Mouse (Mus musculus) left cerebral cortex, postnatal 25 days (tissue): ENCODE data around the gene Ap2a1. TPM values are rescaled to one million over a fixed set of nuclear protein-coding genes. Genes with fewer than 3 reads are reported as not detected.
"Not testable (repeated sequence)": the region's sequence is repeated elsewhere in the genome, so short reads cannot be mapped to it uniquely, and the experiment has no call there.

Experiments
- DNase-seq, 2 experiments: peaks; one replicate each; pipeline ENCODE4 v3.0.0; 2022; ENCODE audit warnings: low spot score in 2 of 2, mixed read lengths in 1 of 2
- intact Hi-C: fragments of 180-260 bp; cut with DNase I; formaldehyde crosslinking; loops from one replicate; pipeline ENCODE4 v1.15.1; 2025
- total RNA-seq, 2 experiments: library from RNA; stranded (reverse); gene quantifications; 2 replicates each; pipeline ENCODE4 v1.2.3; 2021

Ap2a1 gene
- total RNA-seq, 2 experiments from 2014 or later, result 325 to 334 TPM

DNA sequence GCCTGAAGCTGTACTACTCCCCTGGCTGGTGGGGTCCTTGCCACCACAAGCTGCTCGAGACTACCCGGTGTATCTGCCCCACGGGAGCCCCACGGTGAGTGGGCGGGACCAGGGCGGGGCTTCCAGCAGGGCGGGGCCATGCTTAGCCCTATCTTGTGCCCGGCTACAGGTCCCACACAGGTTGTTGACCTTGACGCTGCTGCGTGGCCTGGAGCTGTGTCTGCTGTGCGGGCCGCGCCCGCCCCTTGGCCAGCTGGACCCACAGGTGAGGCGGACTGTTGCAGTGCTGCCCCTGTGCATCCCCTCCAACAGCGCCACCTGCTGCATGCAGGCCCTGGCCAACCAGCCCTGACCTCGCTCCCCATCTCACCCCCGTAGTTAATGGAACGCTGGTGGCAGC is 30.7 kb downstream of the Ap2a1 start:
- intact Hi-C loops, result no loop called here

DNA sequence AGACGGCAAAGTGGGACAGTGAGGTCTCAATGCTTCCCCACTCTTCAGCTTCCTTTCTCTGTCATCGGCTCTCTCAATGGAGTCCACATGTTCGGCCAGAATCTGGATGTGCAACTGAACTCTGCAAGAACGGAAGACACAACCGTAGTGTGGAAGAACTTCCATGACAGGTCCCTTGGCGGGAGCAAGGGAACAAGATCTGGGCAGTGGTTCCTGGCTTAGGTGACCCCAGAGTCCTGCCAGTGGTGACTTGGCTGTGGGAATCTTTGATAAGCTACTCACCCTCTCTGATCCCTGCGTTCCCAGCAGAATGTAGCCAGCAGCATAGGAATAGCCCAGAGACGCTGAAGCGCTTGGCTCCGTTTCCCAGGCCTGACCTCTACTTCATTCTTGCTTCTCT is 32.8 kb downstream of the Ap2a1 start:
- intact Hi-C loops, result no loop called here
- DNase-seq, result no peak

More for the DNA sequence above, 30.7 kb downstream of the Ap2a1 start:
- DNase-seq, result no peak

DNA sequence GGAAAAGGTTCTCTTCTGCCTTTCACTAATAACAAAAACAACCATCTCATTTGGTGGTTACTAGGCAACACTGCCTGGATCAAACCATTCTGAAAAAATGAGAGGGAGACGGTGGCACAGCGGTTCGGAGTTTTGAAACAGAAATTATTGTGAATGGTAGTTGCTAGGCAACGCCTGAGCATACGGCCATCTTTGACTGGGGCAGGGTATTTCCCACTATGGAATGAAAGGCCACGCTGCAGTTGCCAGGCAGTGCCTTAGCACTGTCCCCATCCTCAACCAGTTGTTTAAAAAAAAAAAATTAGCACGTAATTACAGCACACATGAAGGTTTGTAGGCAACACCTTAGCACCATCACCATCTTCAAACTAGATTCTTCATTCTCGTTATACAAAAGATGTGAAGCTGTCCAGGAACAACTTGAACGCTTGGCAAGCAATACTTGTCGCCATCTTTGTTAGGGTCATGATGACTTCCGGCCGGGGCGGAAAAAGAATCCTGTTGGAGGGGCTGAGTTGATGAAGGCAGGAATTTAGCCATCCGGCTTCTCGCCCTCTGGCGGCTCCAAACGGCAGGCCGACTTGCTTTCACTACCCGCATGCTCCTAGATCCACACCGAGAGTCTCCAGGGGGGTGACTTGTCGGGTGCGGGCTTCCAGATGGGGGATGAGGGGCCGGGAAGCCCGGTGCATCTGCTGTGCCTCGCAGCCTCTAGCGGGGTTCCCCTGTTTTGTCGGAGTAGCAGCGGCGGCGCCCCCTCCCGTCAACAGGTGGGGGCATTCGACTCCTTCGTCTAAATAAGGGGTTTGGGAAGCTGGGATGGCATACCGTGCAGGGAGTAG is 33.5 kb downstream of the Ap2a1 start, which contains the start of gene Fuz:
Gene Fuz, plus strand, starts transcription at position 487 of the 842 bp plus-strand sequence.
- intact Hi-C loops, result loop anchor here (1.0 kb wide), 1 partner anchor 27 kb away; the partner anchor contains the start of gene Ptov1

DNA sequence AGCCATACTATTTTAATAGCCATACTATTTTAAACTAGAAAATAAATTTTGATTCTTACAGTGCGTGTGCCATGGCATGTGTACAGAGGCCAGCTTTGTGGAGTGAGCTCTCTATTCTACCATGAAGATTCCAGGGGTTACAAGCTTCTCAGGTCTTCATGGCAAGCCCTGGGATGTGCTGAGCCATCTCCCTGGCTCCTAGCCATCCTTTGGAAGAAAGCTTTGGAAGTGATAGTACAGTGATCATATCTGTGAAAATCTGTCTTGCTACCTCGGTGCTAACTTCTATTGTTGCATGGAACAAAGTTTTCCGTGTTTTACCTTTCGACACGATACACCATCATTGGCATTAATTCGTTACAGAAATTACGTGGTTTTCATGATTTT is 34.1 kb downstream of the Ap2a1 start:
- intact Hi-C loops, result loop anchor here (1.0 kb wide), 1 partner anchor 26 kb away; the partner anchor contains the start of gene Ptov1
- DNase-seq, result no peak

More for the DNA sequence above, 33.5 kb downstream of the Ap2a1 start, which contains the start of gene Fuz:
- DNase-seq, result peak; percentile 91 to 97

DNA sequence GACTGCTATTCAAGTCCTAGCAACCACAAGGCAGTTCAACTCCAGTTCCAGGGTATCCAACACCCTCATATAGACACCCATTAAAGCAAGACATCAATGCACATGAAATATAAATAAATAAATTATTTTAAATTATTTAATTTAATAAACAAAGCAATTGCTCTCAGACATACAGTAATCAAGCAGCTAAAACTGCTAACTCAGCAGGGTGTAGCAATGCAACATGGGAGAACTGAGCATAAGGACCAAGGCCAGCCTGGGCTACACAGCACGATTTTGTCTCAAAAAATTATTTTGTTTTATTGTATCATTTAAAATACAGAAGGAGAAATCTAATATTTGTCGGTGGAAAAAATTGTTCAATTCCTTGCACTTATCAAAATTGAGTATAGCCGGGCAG is 35.1 kb downstream of the Ap2a1 start:
- intact Hi-C loops, result no loop called here
- DNase-seq, result no peak

DNA sequence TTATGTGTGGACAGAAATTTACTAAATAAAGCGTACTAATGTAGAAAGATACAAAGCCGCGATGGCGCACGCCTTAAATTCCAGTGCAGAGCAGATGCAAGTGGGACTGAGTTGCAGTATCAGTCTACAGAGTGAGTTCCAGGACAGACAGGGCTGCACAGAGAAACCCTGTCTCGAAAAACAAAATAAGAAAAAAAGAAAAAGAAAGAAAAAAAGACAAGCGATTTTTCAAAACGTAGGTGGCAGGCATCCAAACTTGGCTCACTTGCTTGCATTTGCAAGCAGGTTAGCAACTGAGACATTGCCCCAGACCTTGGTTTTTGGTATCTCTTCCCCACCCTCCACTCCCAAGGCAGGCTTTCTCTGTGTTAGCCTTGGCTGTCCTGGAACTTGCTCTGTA is 36.1 kb downstream of the Ap2a1 start:
- intact Hi-C loops, result no loop called here
- peak in 1 of 2 experiments; percentile 52 for DNase-seq

DNA sequence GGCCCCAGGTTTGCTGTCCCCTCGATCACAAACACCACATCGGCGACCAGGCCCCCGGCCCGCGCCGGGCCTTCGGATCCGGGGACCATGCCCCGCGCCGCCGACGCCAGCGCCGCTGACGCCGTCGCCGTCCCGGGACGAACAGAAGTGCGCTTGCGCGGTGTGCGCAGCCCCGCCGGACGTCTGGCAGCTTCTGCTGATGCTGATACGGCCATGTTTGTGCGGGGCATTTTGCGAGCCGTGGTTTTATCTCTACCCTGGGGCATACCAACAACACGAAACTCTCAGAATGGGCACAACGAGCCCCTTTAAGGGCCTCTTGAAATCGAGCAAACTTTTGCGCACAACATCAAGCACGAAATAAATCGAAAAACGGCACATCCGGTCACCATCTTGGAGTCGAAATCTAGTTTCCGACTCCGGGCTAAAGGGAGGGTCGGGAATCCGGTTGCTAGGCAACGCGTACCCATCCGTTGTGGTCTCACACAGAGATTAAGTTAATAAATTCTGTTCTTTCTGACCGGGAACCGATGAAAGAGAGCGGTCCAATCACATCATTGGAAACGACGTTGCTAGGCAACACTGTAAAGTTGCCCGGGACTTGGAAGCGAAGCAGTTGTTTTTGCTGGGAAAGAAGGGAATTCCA is 36.9 kb downstream of the Ap2a1 start, which contains the start of gene Med25:
Gene Med25, minus strand, starts transcription at position 437 of the 646 bp plus-strand sequence.
- intact Hi-C loops, result loop anchor here (1.0 kb wide), 1 partner anchor 22 kb away; no protein-coding TSS in a partner anchor

DNA sequence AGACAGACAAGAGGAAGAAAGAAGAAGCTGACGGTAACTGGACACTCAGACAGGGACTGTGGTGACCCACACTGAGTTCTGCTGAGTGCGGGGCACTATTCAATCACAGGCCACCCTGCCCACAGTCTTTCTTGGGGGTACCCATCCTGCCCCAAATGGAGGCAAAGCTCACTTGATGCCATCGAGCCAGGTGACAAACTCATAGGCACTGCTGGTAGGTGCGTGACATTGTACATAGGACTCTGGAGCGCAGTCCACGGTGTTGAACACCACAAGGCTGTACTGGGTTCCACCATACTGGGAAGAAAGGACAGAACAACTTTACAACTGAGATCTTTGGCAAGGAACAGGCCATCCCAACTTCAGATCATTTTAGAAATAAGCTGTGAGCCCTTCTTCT is 37.7 kb downstream of the Ap2a1 start:
- intact Hi-C loops, result loop anchor here (1.0 kb wide), 1 partner anchor 21 kb away; no protein-coding TSS in a partner anchor

More for the DNA sequence above, 36.9 kb downstream of the Ap2a1 start, which contains the start of gene Med25:
- peak; percentile 97 to 98 for DNase-seq

DNA sequence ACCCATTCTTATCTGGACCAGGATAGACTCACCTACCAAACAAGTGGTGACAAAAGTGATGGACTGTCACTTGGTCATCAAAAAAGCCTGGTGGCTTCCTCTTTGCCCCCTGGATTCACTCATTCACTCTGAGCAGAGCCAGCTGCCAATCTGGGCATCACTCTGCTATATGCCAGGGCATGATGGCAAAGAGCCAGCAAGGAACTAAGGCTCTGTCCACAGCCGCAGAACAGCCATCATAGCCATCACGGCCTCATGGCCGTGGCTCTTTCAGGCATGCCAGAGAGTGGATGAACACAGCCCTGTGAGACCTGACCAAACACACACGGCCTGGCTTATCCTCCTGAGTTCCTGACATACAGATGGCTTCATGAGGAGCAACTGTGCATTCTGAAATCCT is 38.6 kb downstream of the Ap2a1 start:
- no peak for DNase-seq
- intact Hi-C loops, result loop anchor here (1.0 kb wide), 1 partner anchor 41 kb away; the partner anchor contains the start of gene Tbc1d17

More for the DNA sequence above, 37.7 kb downstream of the Ap2a1 start:
- DNase-seq, result no peak

DNA sequence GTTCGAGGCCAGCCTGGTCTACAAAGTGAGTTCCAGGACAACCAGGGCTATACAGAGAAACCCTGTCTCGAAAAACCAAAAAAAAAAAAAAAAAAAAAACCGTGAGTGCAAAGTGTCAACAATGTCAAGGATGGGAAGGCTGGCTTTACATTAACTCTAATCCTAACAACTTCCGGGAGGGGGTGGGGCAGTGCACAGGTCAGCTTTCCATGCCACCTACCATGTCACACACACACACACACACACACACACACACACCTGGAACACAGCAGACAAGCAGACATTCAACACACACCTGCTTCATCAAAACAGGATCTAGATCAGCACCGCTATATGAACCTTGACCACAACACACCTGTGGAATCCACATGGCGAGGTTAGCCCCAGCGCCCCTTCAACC is 39.1 kb downstream of the Ap2a1 start:
- no peak for DNase-seq
- intact Hi-C loops, result loop anchor here (1.0 kb wide), 1 partner anchor 41 kb away; the partner anchor contains the start of gene Tbc1d17

DNA sequence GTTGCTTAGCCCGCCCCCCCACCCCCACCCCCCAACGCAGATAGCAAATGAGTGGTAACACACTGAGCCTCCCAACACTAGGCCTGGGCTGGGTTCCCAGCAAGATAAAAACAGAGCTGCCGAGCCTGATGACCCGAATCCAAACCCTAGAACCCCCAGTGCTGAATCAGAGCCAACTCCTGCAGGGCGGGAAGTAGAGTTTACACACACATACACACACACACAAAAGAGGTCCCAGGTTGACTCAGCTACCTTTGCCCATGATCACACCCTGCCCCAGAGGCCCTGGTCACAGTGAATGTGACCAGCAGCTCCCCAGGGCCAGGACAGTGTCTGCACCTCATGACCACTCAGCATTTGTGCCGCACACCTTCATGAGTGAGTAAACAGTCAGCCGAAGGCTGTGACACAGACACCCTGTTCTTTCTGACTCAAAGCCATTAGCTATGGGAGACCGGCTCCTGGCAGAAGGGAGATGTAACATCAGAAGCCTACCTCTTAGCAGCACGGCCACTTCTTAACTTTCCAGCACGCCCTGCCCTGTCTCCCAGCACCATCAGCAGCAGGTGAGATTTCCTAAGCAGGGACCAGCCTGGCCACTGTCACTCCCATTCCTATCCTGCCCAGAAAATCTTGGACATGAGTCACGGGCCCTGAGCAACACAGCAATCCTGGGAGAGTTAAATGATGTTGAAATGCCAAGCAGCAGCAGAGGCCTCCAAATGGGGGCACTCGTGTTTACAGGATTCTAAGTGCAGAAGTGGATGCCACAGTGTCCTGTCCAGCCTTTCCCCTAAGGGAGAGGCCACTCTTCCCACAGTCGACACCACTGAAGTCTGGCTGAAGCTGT is 40.8 kb downstream of the Ap2a1 start:
- DNase-seq, result no peak
- intact Hi-C loops, result no loop called here

DNA sequence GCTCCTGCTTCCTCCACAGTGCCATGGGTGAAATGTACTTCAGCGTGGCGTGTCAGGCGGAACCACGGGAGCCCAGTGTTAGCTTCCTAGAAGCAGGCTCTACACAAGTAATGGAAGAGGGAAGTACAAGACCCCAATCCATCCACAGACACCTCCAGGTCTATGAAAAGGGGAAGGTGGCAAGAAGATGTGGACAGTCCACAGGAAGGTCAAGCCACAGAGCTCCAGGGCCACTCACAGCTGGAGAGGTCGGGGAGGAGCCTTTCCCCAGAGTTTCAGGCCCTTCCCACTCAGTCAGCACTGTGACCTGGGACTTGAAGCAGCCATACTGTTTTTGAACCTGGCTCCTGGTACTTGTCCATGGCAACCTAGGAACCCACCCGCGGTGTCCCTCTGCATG is 42.3 kb downstream of the Ap2a1 start:
- DNase-seq, result no peak
- intact Hi-C loops, result no loop called here

DNA sequence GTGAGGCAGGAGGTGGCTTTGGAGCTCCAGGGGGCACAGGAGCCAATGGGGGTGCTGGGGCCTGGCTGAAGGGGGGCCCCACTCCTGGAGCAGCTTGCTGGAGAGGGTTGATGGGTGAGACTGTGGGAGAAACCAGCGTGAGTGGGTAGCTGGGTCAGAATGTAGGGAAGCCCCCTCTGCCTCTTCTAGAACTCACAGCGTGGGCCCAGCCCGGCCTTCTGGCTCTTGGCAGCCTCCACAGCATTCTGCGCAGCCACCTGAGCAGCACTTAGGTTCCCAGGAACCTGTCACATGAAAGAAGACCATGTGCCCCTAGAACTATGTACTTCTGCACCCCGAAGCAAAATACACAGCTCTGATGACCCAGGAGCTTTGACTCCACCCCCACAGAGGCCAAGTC is 44.7 kb downstream of the Ap2a1 start:
- no peak for DNase-seq
- intact Hi-C loops, result no loop called here

DNA sequence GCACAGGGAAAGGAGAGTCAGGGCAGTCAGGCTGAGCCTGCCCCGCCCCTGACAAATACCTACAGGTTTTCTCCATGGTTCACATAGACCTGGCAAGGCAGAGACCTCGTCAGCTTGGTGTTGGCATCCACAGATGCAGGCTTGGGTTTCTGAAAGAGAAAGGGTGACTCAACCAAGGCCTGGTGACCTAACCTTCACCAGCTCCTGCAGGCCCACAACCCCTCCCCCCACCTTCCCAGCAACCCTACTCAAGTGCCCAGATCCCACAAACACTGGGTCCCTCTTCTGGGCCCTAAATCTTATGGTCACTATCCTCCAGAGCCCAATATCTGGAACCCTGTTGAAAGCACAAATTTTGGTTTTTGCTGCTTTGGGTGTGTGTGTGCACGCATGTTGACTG is 46.3 kb downstream of the Ap2a1 start:
- DNase-seq, result no peak
- intact Hi-C loops, result no loop called here

DNA sequence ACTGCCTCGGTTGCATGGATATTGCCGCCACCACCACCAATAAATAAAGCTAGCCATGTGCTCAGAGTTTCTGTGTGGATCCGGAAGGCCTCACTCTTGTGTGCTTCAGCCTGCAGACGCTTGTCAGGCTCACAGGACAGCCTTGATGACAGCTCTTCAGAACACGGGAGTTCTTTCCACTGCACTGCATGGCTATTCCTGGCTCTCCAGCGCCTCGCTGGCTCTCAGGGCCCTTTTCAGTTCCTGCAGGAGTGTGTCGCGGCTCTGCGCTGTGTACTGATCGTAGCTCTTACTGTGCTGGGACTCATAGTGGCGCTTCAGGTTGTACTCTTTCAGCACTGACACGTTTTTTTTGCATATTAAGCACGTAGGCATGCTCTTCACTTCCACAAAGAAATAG is 51.5 kb downstream of the Ap2a1 start:
- intact Hi-C loops, result no loop called here
- no peak for DNase-seq

DNA sequence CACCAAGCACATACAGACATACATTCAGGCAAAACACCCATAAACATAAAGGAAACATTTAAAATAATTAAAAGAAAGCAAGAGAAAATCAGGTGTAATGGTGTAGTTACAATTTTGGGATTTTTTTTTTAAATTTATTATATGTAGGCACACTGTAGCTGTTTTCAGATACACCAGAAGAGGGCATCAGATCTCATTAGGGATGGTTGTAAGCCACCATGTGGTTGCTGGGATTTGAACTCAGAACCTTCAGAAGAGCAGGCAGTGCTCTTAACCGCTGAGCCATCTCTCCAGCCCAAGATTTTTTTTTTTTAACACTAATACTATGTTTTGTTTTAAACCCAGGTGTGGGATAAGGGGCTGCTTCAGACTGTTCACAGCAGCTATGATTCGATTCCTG is 57.5 kb downstream of the Ap2a1 start:
- DNase-seq, intact Hi-C loops: not testable (repeated sequence)

DNA sequence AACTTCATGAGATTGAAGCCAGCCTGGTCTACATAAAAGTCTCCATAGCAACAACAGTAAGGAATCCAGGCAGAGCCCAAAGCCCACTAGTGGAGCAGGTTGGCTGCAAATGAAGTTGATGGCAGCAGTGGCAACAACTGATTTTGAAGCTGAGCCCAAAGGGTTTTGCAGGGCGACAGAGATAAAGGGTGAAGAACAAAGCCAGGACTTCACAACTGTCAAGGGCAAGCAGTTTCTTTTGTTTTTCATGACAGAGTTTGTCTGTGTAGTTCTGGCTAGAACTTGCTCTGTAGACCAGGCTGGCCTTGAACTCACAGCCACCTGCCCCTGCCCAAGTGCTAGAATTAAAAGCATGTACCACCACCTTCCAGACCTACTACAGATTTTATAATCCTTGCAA is 58.1 kb downstream of the Ap2a1 start:
- intact Hi-C loops, result no loop called here
- no peak for DNase-seq

DNA sequence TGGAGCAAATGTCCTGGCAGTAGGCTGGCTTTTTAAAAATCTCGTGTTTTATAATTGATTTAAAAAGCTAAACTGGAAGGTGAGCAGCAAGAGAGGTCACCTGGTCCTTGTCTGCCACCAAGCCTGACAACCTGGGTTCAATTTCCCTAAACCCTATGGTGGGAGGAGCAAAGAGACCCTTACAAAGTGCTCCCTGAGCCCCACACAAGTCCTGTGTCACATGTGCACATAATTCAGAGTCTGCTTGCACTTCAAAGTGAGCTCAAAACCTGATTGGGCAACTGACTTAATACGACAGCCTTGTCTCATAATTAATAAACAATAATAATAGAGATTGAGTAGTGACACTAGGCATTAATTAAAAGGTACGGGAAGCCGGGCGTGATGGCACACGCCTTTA is 58.7 kb downstream of the Ap2a1 start:
- DNase-seq, result no peak
- intact Hi-C loops, result loop anchor here (1.0 kb wide), 1 partner anchor 22 kb away; the partner anchor contains the start of gene Med25
